Mouse (Mus musculus): ENCODE results near the gene Cyp2c23. TPM values are rescaled to one million over a fixed set of nuclear protein-coding genes. Genes with fewer than 3 reads are reported as not detected.

The Cyp2c23 gene
- polyA plus RNA-seq, 1 experiment from 2014 or later: not detected

- H3K9ac ChIP-seq (ENCODE audit: low read length): no peak overlapping the region
- no peaks in the 10 kb centered on the region for H3K27me3 ChIP-seq (replicated peaks; ENCODE audit: control insufficient read depth, insufficient read depth, low read length)
- 65% methylated on average over 6 of the region's 6 CpGs for WGBS
- no peaks in the 10 kb centered on the region for H3K36me3 ChIP-seq (ENCODE audit: control insufficient read depth, insufficient read depth, low read length)
- no peaks in the 10 kb centered on the region for H3K9me3 ChIP-seq (ENCODE audit: control insufficient read depth, low read length)
- no peak for ATAC-seq (replicated peaks; ENCODE audit: low FRiP score, low TSS enrichment, low read depth)
- no peaks in the 10 kb centered on the region for H3K4me1 ChIP-seq (replicated peaks; ENCODE audit: control insufficient read depth, insufficient read depth, low read length)
- DNase-seq (ENCODE audit: low spot score): no peak
- H3K4me2 ChIP-seq (ENCODE audit: low read length): no peak overlapping the region
- no peak overlapping the region for H3K27ac ChIP-seq (ENCODE audit: low read depth)
- no peak overlapping the region for H3K4me3 ChIP-seq (ENCODE audit: low read depth, low read length)
Measured at GRCm38 (mm10) chr19:44013862-44014261, 15.1 kb downstream of the Cyp2c23 start.

DNA sequence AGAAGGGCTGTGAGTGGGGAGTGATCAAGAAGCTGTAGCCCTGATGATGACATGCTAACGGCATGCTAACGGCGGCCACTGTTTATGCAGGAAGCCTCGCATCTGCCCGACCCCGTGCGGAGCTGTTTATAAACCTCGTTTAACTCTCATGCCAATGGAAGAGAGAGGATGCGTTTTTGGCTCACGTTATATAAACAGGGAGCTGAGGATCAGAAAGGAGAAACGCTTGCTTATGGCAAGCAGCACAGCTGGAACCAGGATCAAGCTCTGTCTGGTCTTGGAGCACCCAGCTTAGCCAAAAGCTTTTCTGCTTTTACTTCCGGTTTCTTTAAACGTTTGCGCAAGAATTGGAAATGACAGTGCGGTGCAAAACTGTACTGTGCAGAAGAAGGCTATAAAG, 20.2 kb downstream of the Cyp2c23 start:
- Histone ChIP-seq H3K27ac (ENCODE audit: low read depth) (peak overlapping the region; percentile 48), H3K4me3 (ENCODE audit: low read depth, low read length) (no peak overlapping the region), H3K36me3 (ENCODE audit: control insufficient read depth, insufficient read depth, low read length) (no peaks in the 10 kb centered on the region), H3K9ac (ENCODE audit: low read length) (no peak overlapping the region), H3K4me1 (replicated peaks; ENCODE audit: control insufficient read depth, insufficient read depth, low read length) (no peaks in the 10 kb centered on the region), H3K4me2 (ENCODE audit: low read length) (no peak overlapping the region), H3K27me3 (replicated peaks; ENCODE audit: control insufficient read depth, insufficient read depth, low read length) (no peaks in the 10 kb centered on the region), H3K9me3 (ENCODE audit: control insufficient read depth, low read length) (no peaks in the 10 kb centered on the region)
- 34% methylated on average over 15 of the region's 15 CpGs for WGBS
- ATAC-seq (replicated peaks; ENCODE audit: low FRiP score, low TSS enrichment, low read depth) (no peak), DNase-seq (ENCODE audit: low spot score) (peak; percentile 66)

DNA sequence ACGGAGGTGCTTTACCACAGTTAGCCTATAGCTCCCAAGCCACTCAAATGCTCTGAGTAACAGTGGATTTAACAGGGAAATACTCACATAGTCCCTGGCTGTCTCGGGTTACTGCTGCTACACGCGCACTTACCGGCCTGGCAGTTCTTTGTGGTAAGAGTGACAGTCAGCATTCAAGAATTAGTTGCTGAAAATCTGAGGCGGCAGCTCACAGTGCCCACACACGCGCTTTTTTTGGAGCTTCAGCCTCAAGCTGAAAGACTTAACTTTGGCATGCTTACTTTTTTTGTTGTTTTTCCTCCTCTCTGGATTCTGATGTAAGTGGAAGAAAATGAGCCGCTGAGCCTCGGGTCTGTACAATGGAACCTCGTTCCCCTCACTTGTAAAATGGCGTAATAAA, 21.8 kb downstream of the Cyp2c23 start:
- DNase-seq (ENCODE audit: low spot score): no peak

DNA sequence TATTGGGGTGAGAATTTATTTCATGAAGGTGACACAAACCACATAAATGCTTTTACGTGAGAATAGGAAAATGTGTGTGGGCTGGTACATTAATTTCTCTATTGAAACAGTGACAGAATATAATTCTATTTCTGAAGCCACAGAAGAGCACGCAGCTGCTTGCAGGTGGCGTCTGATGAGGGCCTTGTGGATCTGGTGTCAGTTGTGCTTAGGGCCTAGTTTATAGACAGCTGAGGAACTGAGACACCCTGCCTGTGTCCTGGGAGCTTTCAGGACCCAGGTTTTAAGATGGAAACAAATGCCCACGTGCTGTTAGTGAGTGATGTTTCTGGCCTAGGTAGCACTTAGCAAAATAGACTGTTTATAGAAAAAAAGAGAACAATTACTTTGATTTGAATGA, 24.0 kb downstream of the Cyp2c23 start:
- WGBS: 54% methylated on average over 4 of the region's 4 CpGs
- no peak overlapping the region for H3K4me3 ChIP-seq (ENCODE audit: low read depth, low read length)
- no peak overlapping the region for H3K4me2 ChIP-seq (ENCODE audit: low read length)
- no peaks in the 10 kb centered on the region for H3K36me3 ChIP-seq (ENCODE audit: control insufficient read depth, insufficient read depth, low read length)
- no peak for ATAC-seq (replicated peaks; ENCODE audit: low FRiP score, low TSS enrichment, low read depth)
- H3K4me1 ChIP-seq (replicated peaks; ENCODE audit: control insufficient read depth, insufficient read depth, low read length): no peaks in the 10 kb centered on the region
- no peak overlapping the region for H3K27ac ChIP-seq (ENCODE audit: low read depth)
- DNase-seq (ENCODE audit: low spot score): no peak
- no peaks in the 10 kb centered on the region for H3K9me3 ChIP-seq (ENCODE audit: control insufficient read depth, low read length)
- no peaks in the 10 kb centered on the region for H3K27me3 ChIP-seq (replicated peaks; ENCODE audit: control insufficient read depth, insufficient read depth, low read length)
- H3K9ac ChIP-seq (ENCODE audit: low read length): no peak overlapping the region

More for the DNA sequence above, 21.8 kb downstream of the Cyp2c23 start:
- Histone ChIP-seq H3K36me3 (ENCODE audit: control insufficient read depth, insufficient read depth, low read length) (no peaks in the 10 kb centered on the region), H3K9ac (ENCODE audit: low read length) (no peak overlapping the region), H3K4me3 (ENCODE audit: low read depth, low read length) (no peak overlapping the region), H3K4me1 (replicated peaks; ENCODE audit: control insufficient read depth, insufficient read depth, low read length) (no peaks in the 10 kb centered on the region), H3K27me3 (replicated peaks; ENCODE audit: control insufficient read depth, insufficient read depth, low read length) (no peaks in the 10 kb centered on the region), H3K27ac (ENCODE audit: low read depth) (no peak overlapping the region), H3K9me3 (ENCODE audit: control insufficient read depth, low read length) (no peaks in the 10 kb centered on the region), H3K4me2 (ENCODE audit: low read length) (no peak overlapping the region)
- 74% methylated on average over 12 of the region's 12 CpGs for WGBS
- no peak for ATAC-seq (replicated peaks; ENCODE audit: low FRiP score, low TSS enrichment, low read depth)

DNA sequence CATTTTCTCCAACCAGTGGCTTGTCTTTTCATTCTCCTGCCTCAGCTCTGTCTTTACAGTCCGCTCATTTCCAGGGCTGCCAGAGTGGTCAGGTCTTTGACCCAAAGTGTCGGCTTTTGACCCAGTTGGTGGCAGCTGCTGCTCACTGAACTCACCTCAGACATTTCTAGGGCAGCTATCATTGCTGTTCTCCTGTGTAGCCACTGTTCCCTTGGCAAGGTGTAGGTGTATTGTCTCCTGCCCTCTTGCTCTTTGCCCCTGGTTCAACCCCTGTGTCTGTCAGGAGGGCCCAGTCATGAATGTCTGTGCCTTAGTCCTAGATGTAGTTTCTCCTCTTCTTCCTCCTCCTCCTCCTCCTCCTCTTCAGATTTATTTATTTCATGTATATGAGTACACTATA, 24.7 kb downstream of the Cyp2c23 start:
- H3K4me2 ChIP-seq (ENCODE audit: low read length): no peak overlapping the region
- ATAC-seq (replicated peaks; ENCODE audit: low FRiP score, low TSS enrichment, low read depth): no peak
- H3K4me1 ChIP-seq (replicated peaks; ENCODE audit: control insufficient read depth, insufficient read depth, low read length): no peaks in the 10 kb centered on the region
- no peak overlapping the region for H3K27ac ChIP-seq (ENCODE audit: low read depth)
- no peak for DNase-seq (ENCODE audit: low spot score)
- H3K4me3 ChIP-seq (ENCODE audit: low read depth, low read length): no peak overlapping the region
- no peak overlapping the region for H3K9ac ChIP-seq (ENCODE audit: low read length)
- no peaks in the 10 kb centered on the region for H3K27me3 ChIP-seq (replicated peaks; ENCODE audit: control insufficient read depth, insufficient read depth, low read length)
- H3K36me3 ChIP-seq (ENCODE audit: control insufficient read depth, insufficient read depth, low read length): no peaks in the 10 kb centered on the region
- no peaks in the 10 kb centered on the region for H3K9me3 ChIP-seq (ENCODE audit: control insufficient read depth, low read length)
- WGBS: 87% methylated on average over 2 of the region's 2 CpGs

DNA sequence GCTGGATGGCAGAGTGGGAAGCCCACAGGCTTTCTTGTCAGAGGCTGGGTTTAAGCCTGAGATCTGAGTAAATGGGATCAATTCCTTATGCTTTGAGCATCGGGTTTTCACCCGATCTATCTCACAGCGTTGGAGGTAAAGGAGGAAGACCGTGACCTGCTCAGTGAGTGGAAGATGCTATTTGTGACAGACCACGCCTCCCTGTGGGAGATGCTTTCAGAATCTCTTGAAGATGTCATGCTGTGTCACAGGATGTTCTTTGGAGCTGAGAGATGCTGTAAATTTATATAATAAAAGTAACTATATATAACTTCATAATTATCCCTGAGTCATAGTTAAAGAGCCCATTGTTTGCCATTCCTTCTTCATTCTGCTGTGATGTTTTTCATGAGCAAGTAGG, 28.3 kb downstream of the Cyp2c23 start:
- H3K4me2 ChIP-seq (ENCODE audit: low read length): no peak overlapping the region
- H3K27ac ChIP-seq (ENCODE audit: low read depth): no peak overlapping the region
- H3K36me3 ChIP-seq (ENCODE audit: control insufficient read depth, insufficient read depth, low read length): no peaks in the 10 kb centered on the region
- no peaks in the 10 kb centered on the region for H3K9me3 ChIP-seq (ENCODE audit: control insufficient read depth, low read length)
- H3K4me1 ChIP-seq (replicated peaks; ENCODE audit: control insufficient read depth, insufficient read depth, low read length): no peaks in the 10 kb centered on the region
- no peak overlapping the region for H3K9ac ChIP-seq (ENCODE audit: low read length)
- 74% methylated on average over 5 of the region's 5 CpGs for WGBS
- no peaks in the 10 kb centered on the region for H3K27me3 ChIP-seq (replicated peaks; ENCODE audit: control insufficient read depth, insufficient read depth, low read length)
- no peak overlapping the region for H3K4me3 ChIP-seq (ENCODE audit: low read depth, low read length)
- ATAC-seq (replicated peaks; ENCODE audit: low FRiP score, low TSS enrichment, low read depth): no peak
- no peak for DNase-seq (ENCODE audit: low spot score)

- 73% methylated on average over 1 of the region's 1 CpGs for WGBS
- DNase-seq (ENCODE audit: low spot score) (no peak), ATAC-seq (replicated peaks; ENCODE audit: low FRiP score, low TSS enrichment, low read depth) (no peak)
- H3K36me3 ChIP-seq (ENCODE audit: control insufficient read depth, insufficient read depth, low read length): no peaks in the 10 kb centered on the region
- no peaks in the 10 kb centered on the region for H3K9me3 ChIP-seq (ENCODE audit: control insufficient read depth, low read length)
- H3K4me1 ChIP-seq (replicated peaks; ENCODE audit: control insufficient read depth, insufficient read depth, low read length): no peaks in the 10 kb centered on the region
- H3K27me3 ChIP-seq (replicated peaks; ENCODE audit: control insufficient read depth, insufficient read depth, low read length): no peaks in the 10 kb centered on the region
- no peak overlapping the region for H3K4me2 ChIP-seq (ENCODE audit: low read length)
- H3K9ac ChIP-seq (ENCODE audit: low read length): no peak overlapping the region
- no peak overlapping the region for H3K27ac ChIP-seq (ENCODE audit: low read depth)
- H3K4me3 ChIP-seq (ENCODE audit: low read depth, low read length): no peak overlapping the region
Measured at GRCm38 (mm10) chr19:44000061-44000460, 28.9 kb downstream of the Cyp2c23 start.

DNA sequence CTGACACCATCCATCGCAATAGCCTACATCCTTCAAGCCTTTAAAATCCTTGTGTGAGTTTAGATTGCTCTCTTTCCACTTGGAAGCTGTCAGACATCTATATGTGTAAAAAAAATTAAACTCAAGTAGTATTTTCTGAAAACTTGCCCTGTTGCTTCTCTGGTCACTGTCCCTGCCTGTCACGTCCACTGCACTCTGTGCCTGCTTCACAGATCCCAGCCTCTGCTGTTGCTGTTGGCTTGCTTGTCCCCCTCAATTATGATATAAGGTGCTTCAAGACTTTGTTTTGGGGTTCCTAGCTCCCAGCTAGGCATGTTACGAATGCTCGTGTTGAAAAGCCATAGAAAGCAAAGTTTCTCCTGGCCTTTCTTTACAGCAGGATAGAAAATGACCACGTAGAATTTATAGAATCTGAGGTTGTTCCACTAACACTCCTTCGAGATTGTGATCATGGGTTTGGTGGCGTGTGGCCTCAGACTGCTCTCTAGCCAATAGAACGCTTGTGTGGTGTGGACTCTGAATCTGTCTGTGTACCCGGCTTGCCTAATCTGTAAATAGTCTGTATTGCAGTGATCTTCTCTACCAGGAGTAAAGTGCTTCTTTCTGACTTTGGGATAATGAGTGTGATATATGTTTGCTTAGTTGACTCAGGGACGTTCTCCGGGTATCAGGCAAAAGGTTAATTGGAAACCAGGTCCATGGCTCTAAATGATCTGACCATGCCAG, 30.0 kb downstream of the Cyp2c23 start:
- Histone ChIP-seq H3K9ac (ENCODE audit: low read length) (no peak overlapping the region), H3K4me3 (ENCODE audit: low read depth, low read length) (no peak overlapping the region), H3K9me3 (ENCODE audit: control insufficient read depth, low read length) (no peaks in the 10 kb centered on the region), H3K36me3 (ENCODE audit: control insufficient read depth, insufficient read depth, low read length) (no peaks in the 10 kb centered on the region), H3K4me2 (ENCODE audit: low read length) (no peak overlapping the region), H3K27ac (ENCODE audit: low read depth) (no peak overlapping the region), H3K27me3 (replicated peaks; ENCODE audit: control insufficient read depth, insufficient read depth, low read length) (no peaks in the 10 kb centered on the region), H3K4me1 (replicated peaks; ENCODE audit: control insufficient read depth, insufficient read depth, low read length) (no peaks in the 10 kb centered on the region)
- WGBS: 74% methylated on average over 11 of the region's 11 CpGs
- no peak for ATAC-seq (replicated peaks; ENCODE audit: low FRiP score, low TSS enrichment, low read depth)
- no peak for DNase-seq (ENCODE audit: low spot score)

DNA sequence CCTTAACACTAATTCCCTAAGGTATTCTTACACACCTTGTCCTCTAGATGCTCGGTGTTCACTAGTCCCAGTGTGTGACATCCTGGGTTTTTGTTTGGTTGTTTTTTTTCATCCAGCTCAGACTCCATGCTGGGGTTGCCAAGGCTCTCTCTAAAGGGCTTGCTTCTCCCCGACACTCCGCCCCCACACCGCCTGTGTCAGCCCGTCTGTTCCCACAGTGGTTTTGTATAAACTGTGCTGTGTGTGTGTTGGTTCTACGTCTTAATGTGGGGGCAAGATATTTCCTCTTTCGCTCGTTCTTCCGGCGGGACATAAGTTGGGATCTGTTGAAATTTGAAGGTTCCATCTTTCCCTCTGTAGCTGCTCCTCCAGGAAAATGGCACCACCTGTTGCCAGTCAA, 30.9 kb downstream of the Cyp2c23 start:
- Histone ChIP-seq H3K4me2 (ENCODE audit: low read length) (no peak overlapping the region), H3K27me3 (replicated peaks; ENCODE audit: control insufficient read depth, insufficient read depth, low read length) (no peaks in the 10 kb centered on the region), H3K36me3 (ENCODE audit: control insufficient read depth, insufficient read depth, low read length) (no peaks in the 10 kb centered on the region), H3K9me3 (ENCODE audit: control insufficient read depth, low read length) (no peaks in the 10 kb centered on the region), H3K4me1 (replicated peaks; ENCODE audit: control insufficient read depth, insufficient read depth, low read length) (no peaks in the 10 kb centered on the region), H3K9ac (ENCODE audit: low read length) (no peak overlapping the region), H3K4me3 (ENCODE audit: low read depth, low read length) (no peak overlapping the region), H3K27ac (ENCODE audit: low read depth) (no peak overlapping the region)
- ATAC-seq (replicated peaks; ENCODE audit: low FRiP score, low TSS enrichment, low read depth) (no peak), DNase-seq (ENCODE audit: low spot score) (no peak)
- 81% methylated on average over 10 of the region's 10 CpGs for WGBS
